Mouse (Mus musculus) neural tube, embryonic 14.5 days (tissue): Measurements from ENCODE around the gene Olfr702. TPM values are rescaled to one million over a fixed set of nuclear protein-coding genes. Genes with fewer than 3 reads are reported as not detected.

Source experiments
- ATAC-seq: fragments of 200-750 bp; cut with Nextera tagmentation; 2 replicates; pipeline ENCODE4 v1.8.0; 2017; ENCODE audit warnings: low read depth, mild to moderate bottlenecking, moderate TSS enrichment, moderate library complexity
- H3K27ac ChIP-seq: fragments of 300-500 bp; sonication (generic); 2 replicates; pipeline ENCODE4 v1.5.1; 2014; ENCODE audit warnings: low read depth, mild to moderate bottlenecking, control low read depth, low read length, moderate library complexity, mixed read lengths
- H3K27me3 ChIP-seq: fragments of 300-500 bp; sonication (generic); 2 replicates; pipeline ENCODE4 v1.6.1; 2014; ENCODE audit warnings: low read length; ENCODE audit not compliant: control insufficient read depth, insufficient read depth
- H3K36me3 ChIP-seq: fragments of 300-500 bp; sonication (generic); 2 replicates; pipeline ENCODE4 v1.6.1; 2014; ENCODE audit warnings: low read length, mixed read lengths; ENCODE audit not compliant: control insufficient read depth, insufficient read depth
- H3K4me1 ChIP-seq: fragments of 300-500 bp; sonication (generic); 2 replicates; pipeline ENCODE4 v1.6.1; 2014; ENCODE audit warnings: low read length; ENCODE audit not compliant: control insufficient read depth, insufficient read depth
- H3K4me2 ChIP-seq: fragments of 300-500 bp; sonication (generic); 2 replicates; pipeline ENCODE4 v1.6.1; 2014; ENCODE audit warnings: mild to moderate bottlenecking, low read depth, low read length, control low read depth
- H3K4me3 ChIP-seq: fragments of 300-500 bp; sonication (generic); 2 replicates; pipeline ENCODE4 v1.5.1; 2014; ENCODE audit warnings: low read depth, low read length, control low read depth, mixed read lengths
- H3K9ac ChIP-seq: fragments of 300-500 bp; sonication (generic); replicated peaks from 2 replicates; pipeline ENCODE4 v1.6.1; 2014; ENCODE audit warnings: low read depth, mild to moderate bottlenecking, control low read depth, low read length, mixed read lengths
- H3K9me3 ChIP-seq: fragments of 300-500 bp; sonication (generic); 2 replicates; pipeline ENCODE4 v1.6.1; 2016; ENCODE audit warnings: low read length; ENCODE audit not compliant: control insufficient read depth
- WGBS: fragments of 180-500 bp; shearing (Covaris S2); extraction: QIAGEN DNeasy Blood & Tissue Kit; methylation state at CpG from one replicate; pipeline ENCODE4 v1.1.7; 2014; 5-methylcytosine and 5-hydroxymethylcytosine counted together
- polyA plus RNA-seq: library from polyadenylated mRNA; unstranded; fragments of >200 nt; fragmentation: Nextera tagmentation; extraction: Ambion mirVana; gene quantifications from 2 replicates; pipeline ENCODE4 v1.2.1, GENCODE M21; 2014

The Olfr702 gene
- polyA plus RNA-seq: not detected in 2 replicates

GRCm38 (mm10) chr7:106833793-106834192, at the start of gene Olfr702:
Gene Olfr702, minus strand, starts transcription at chr7:106833893.
- no peak within 1 kb of the TSS for H3K4me3 ChIP-seq
- no peaks in the 10 kb centered on the region for H3K9me3 ChIP-seq
- no peak within 1 kb of the TSS for H3K9ac ChIP-seq
- no peak for ATAC-seq
- no peaks in the 10 kb centered on the region for H3K4me1 ChIP-seq
- H3K27me3 ChIP-seq: no peaks in the 10 kb centered on the region
- H3K4me2 ChIP-seq: no peak within 1 kb of the TSS
- no peaks in the 10 kb centered on the region for H3K36me3 ChIP-seq
- no peak within 1 kb of the TSS for H3K27ac ChIP-seq

GRCm38 (mm10) chr7:106876791-106877190, 43.1 kb upstream of the Olfr702 start, which contains the start of gene Olfr705:
Gene Olfr705, minus strand, starts transcription at chr7:106876891.
- Histone ChIP-seq H3K36me3 (no peaks in the 10 kb centered on the region), H3K4me3 (no peak within 1 kb of the TSS), H3K27me3 (no peaks in the 10 kb centered on the region), H3K4me1 (no peaks in the 10 kb centered on the region), H3K27ac (no peak within 1 kb of the TSS), H3K9me3 (no peaks in the 10 kb centered on the region), H3K9ac (no peak within 1 kb of the TSS), H3K4me2 (no peak within 1 kb of the TSS)
- 84% methylated on average over 3 of the region's 3 CpGs for WGBS
- ATAC-seq: no peak

- Histone ChIP-seq H3K4me3 (no peak within 1 kb of the TSS), H3K9ac (no peak within 1 kb of the TSS), H3K9me3 (no peaks in the 10 kb centered on the region), H3K4me2 (no peak within 1 kb of the TSS), H3K36me3 (no peaks in the 10 kb centered on the region), H3K4me1 (no peaks in the 10 kb centered on the region), H3K27ac (no peak within 1 kb of the TSS), H3K27me3 (no peaks in the 10 kb centered on the region)
- ATAC-seq: no peak
Observed at GRCm38 (mm10) chr7:106862885-106863284, 29.2 kb upstream of the Olfr702 start, which contains the start of gene Olfr704. Gene Olfr704, plus strand, starts transcription at chr7:106863185.

GRCm38 (mm10) chr7:106843060-106843459, 9.4 kb upstream of the Olfr702 start, which contains the start of gene Olfr703:
Gene Olfr703, plus strand, starts transcription at chr7:106843360.
- no peak for ATAC-seq
- Histone ChIP-seq H3K27ac (no peak within 1 kb of the TSS), H3K4me2 (no peak within 1 kb of the TSS), H3K4me1 (no peaks in the 10 kb centered on the region), H3K27me3 (no peaks in the 10 kb centered on the region), H3K4me3 (no peak within 1 kb of the TSS), H3K9ac (no peak within 1 kb of the TSS), H3K9me3 (no peaks in the 10 kb centered on the region), H3K36me3 (no peaks in the 10 kb centered on the region)
- 60% methylated on average over 2 of the region's 2 CpGs for WGBS

GRCm38 (mm10) chr7:106818414-106818813, 15.3 kb downstream of the Olfr702 start:
- Histone ChIP-seq H3K4me3 (no peak overlapping the region), H3K27me3 (no peaks in the 10 kb centered on the region), H3K9me3 (no peaks in the 10 kb centered on the region), H3K36me3 (no peaks in the 10 kb centered on the region), H3K9ac (no peak overlapping the region), H3K4me2 (no peak overlapping the region), H3K4me1 (no peaks in the 10 kb centered on the region), H3K27ac (no peak overlapping the region)
- no peak for ATAC-seq

- H3K4me1 ChIP-seq: no peaks in the 10 kb centered on the region
- 61% methylated on average over 2 of the region's 2 CpGs for WGBS
Observed at GRCm38 (mm10) chr7:106815775-106816174, 17.9 kb downstream of the Olfr702 start.

GRCm38 (mm10) chr7:106813829-106814228, 19.9 kb downstream of the Olfr702 start, which contains the start of gene Olfr701:
Gene Olfr701, plus strand, starts transcription at chr7:106814129.
- Histone ChIP-seq H3K9me3 (no peaks in the 10 kb centered on the region), H3K36me3 (no peaks in the 10 kb centered on the region), H3K27me3 (no peaks in the 10 kb centered on the region), H3K4me3 (no peak within 1 kb of the TSS), H3K4me1 (no peaks in the 10 kb centered on the region), H3K4me2 (no peak within 1 kb of the TSS), H3K27ac (no peak within 1 kb of the TSS), H3K9ac (no peak within 1 kb of the TSS)
- ATAC-seq: no peak
- WGBS: 82% methylated on average over 2 of the region's 2 CpGs

More at GRCm38 (mm10) chr7:106815775-106816174, 17.9 kb downstream of the Olfr702 start:
- Histone ChIP-seq H3K9me3 (no peaks in the 10 kb centered on the region), H3K27me3 (no peaks in the 10 kb centered on the region), H3K27ac (no peak overlapping the region), H3K9ac (no peak overlapping the region), H3K36me3 (no peaks in the 10 kb centered on the region), H3K4me3 (no peak overlapping the region), H3K4me2 (no peak overlapping the region)
- no peak for ATAC-seq

GRCm38 (mm10) chr7:106808734-106809133, 25.0 kb downstream of the Olfr702 start, which contains the start of gene Olfr700:
Gene Olfr700, minus strand, starts transcription at chr7:106808834.
- Histone ChIP-seq H3K4me2 (no peak within 1 kb of the TSS), H3K9ac (no peak within 1 kb of the TSS), H3K4me3 (no peak within 1 kb of the TSS), H3K9me3 (no peaks in the 10 kb centered on the region), H3K27me3 (no peaks in the 10 kb centered on the region), H3K36me3 (no peaks in the 10 kb centered on the region), H3K4me1 (no peaks in the 10 kb centered on the region), H3K27ac (no peak within 1 kb of the TSS)
- no peak for ATAC-seq
- WGBS: 88% methylated on average over 1 of the region's 1 CpGs

GRCm38 (mm10) chr7:106793098-106793497, 40.6 kb downstream of the Olfr702 start, which contains the start of gene Olfr699:
Gene Olfr699, minus strand, starts transcription at chr7:106793198.
- no peaks in the 10 kb centered on the region for H3K9me3 ChIP-seq
- H3K36me3 ChIP-seq: no peaks in the 10 kb centered on the region
- no peaks in the 10 kb centered on the region for H3K4me1 ChIP-seq
- no peak within 1 kb of the TSS for H3K9ac ChIP-seq
- H3K27ac ChIP-seq: no peak within 1 kb of the TSS
- H3K27me3 ChIP-seq: no peaks in the 10 kb centered on the region
- H3K4me2 ChIP-seq: no peak within 1 kb of the TSS
- WGBS: 95% methylated on average over 1 of the region's 1 CpGs
- no peak within 1 kb of the TSS for H3K4me3 ChIP-seq
- ATAC-seq: no peak
